Comparison of ENCODE assay signal across 14 mouse cellular contexts in genomic region chr2:70339061-70339460, GRCm38 (mm10).
"Had no signal": no experiment of that assay in that cellular context is flagged by ENCODE, and none has a peak within 500 bp of the region (broad histone marks: within the 10 kb centered on the region; RNA-seq: fewer than 3 reads in every experiment).

No protein-coding gene starts in this region.

- H3K9ac ChIP-seq: limb, embryonic 12.5 days; liver, embryonic 13.5 days; liver, postnatal 0 days; lung, embryonic 15.5 days; midbrain, embryonic 12.5 days had no signal

- H3K4me2 ChIP-seq: limb, embryonic 12.5 days; liver, embryonic 13.5 days; lung, embryonic 15.5 days; midbrain, embryonic 12.5 days had no signal

- H3K27me3 ChIP-seq: liver, embryonic 13.5 days; lung, embryonic 15.5 days had no signal

- ATAC-seq: liver, postnatal 0 days; midbrain, embryonic 16.5 days had no signal

- DNase-seq: kidney, postnatal 25 days; liver; liver, embryonic 13.5 days; liver, postnatal 0 days; lung, postnatal 14 days; right cerebral cortex, adult 18-20 months; right cerebral cortex, postnatal 25 days; thymus, postnatal 36 days had no signal

- H3K9me3 ChIP-seq: limb, embryonic 12.5 days; liver, embryonic 13.5 days; lung, embryonic 15.5 days; megakaryocyte, embryonic 14.5 days; midbrain, embryonic 12.5 days had no signal

- H3K4me1 ChIP-seq: megakaryocyte, embryonic 14.5 days had no signal

- H3K27ac ChIP-seq: limb, embryonic 12.5 days; liver, embryonic 13.5 days; macrophage; midbrain, embryonic 12.5 days had no signal

- H3K4me3 ChIP-seq: limb, embryonic 12.5 days; liver, embryonic 13.5 days; lung, embryonic 15.5 days; megakaryocyte, embryonic 14.5 days; midbrain, embryonic 12.5 days had no signal

- H3K36me3 ChIP-seq: limb, embryonic 12.5 days; liver, embryonic 13.5 days; lung, embryonic 15.5 days; midbrain, embryonic 12.5 days had no signal
